9 mouse cellular contexts compared by ENCODE assay signal in genomic region chr3:105892572-105893495, GRCm38 (mm10). TPM values are rescaled to one million over a fixed set of nuclear protein-coding genes. Genes with fewer than 3 reads are reported as not detected.
DNase-seq lines count a peak whose midpoint lies in the region; ATAC-seq and TF ChIP-seq lines count a peak whose summit lies in the region.
"Had no signal": no experiment of that assay in that cellular context is flagged by ENCODE, and none has a peak within 500 bp of the region (broad histone marks: within the 10 kb centered on the region; RNA-seq: fewer than 3 reads in every experiment).

No protein-coding gene starts in this region.

- peak; percentile 90 for TF ChIP-seq EP300 in CH12.LX (IDR thresholded peaks at IDR 0.05; ENCODE audit: low read length)

- H3K4me2 ChIP-seq in CH12.LX (ENCODE audit: insufficient read depth, low read depth, poor library complexity, severe bottlenecking): peak overlapping the region; percentile 48
- H3K4me2 ChIP-seq: neural tube, embryonic 12.5 days had no signal

- TF ChIP-seq CTCF in CH12.LX (conservative IDR thresholded peaks at IDR 0.05 in 1 of 2, IDR thresholded peaks at IDR 0.05 in 1 of 2; ENCODE audit: low read depth in 2 of 2, low read length in 2 of 2): 0 out of 4 replicates have a peak, but pooled peaks of 1 of the 2 experiments have one; percentile 12

- DNase-seq in A20 (ENCODE audit: low read depth, low spot score) (peak; percentile 94), CH12.LX (ENCODE audit: extremely low read depth) (peak; percentile 94)
- DNase-seq in induced T-regulatory cell, adult 2 months (ENCODE audit: low read depth): peak; percentile 89
- DNase-seq in embryo, embryonic 11 days: no peak
- no peak for DNase-seq in urinary bladder, postnatal 14 days (ENCODE audit: low spot score)
- no peak for DNase-seq in gastrocnemius, postnatal 10 days

- in situ Hi-C loops in CH12.LX (cut with MboI; ENCODE audit: low pct_ligation_motif_present, low pct_unique_long_range_greater_than_20kb, low sequenced_read_pairs): loop anchor here (5.0 kb wide), 1 partner anchor 71 kb away; no protein-coding TSS in a partner anchor

- H3K9ac ChIP-seq in CH12.LX (ENCODE audit: insufficient read depth, low read depth): peak overlapping the region; percentile 93
- H3K9ac ChIP-seq: neural tube, embryonic 12.5 days had no signal

- peak overlapping the region; percentile 97 for H3K27ac ChIP-seq in CH12.LX (ENCODE audit: insufficient read depth, low read depth)
- H3K27ac ChIP-seq: neural tube, embryonic 12.5 days had no signal

- TF ChIP-seq POLR2A in CH12.LX (IDR thresholded peaks at IDR 0.05; ENCODE audit: low read depth, low read length): peak; percentile 50

- no peaks in the 10 kb centered on the region for H3K27me3 ChIP-seq in CH12.LX (replicated peaks)
- H3K27me3 ChIP-seq: neural tube, embryonic 12.5 days had no signal

- TF ChIP-seq RAD21 in CH12.LX (IDR thresholded peaks at IDR 0.05; ENCODE audit: low read depth, low read length): peak; percentile 9

- no peaks in the 10 kb centered on the region for H3K36me3 ChIP-seq in CH12.LX (replicated peaks in 1 of 2; ENCODE audit: control insufficient read depth in 1 of 2, insufficient read depth in 1 of 2, low read length in 1 of 2)
- H3K36me3 ChIP-seq: neural tube, embryonic 12.5 days had no signal

- dilution Hi-C loops in CH12.LX (cut with MboI; ENCODE audit: extremely low pct_ligation_motif_present, extremely low pct_unique_long_range_greater_than_20kb, low sequenced_read_pairs): no loop called here

- peak; percentile 53 for ATAC-seq in monocyte, adult 5-6 weeks (replicated peaks; ENCODE audit: insufficient number of reproducible peaks, low FRiP score, low TSS enrichment, poor library complexity, severe bottlenecking)

- no peaks in the 10 kb centered on the region for H3K79me2 ChIP-seq in CH12.LX (replicated peaks; ENCODE audit: control insufficient read depth, extremely low read depth, insufficient read depth, poor library complexity, severe bottlenecking)

- H3K4me3 ChIP-seq in CH12.LX (replicated peaks in 1 of 3; ENCODE audit: low read depth in 2 of 3, low read length in 2 of 3, poor library complexity in 1 of 3): peak overlapping the region; percentile 55 to 67 (median 60)
- H3K4me3 ChIP-seq: neural tube, embryonic 12.5 days had no signal

- peaks cover 8 to 44% of the 10 kb centered on the region in 2 experiments for H3K4me1 ChIP-seq in CH12.LX (ENCODE audit: control insufficient read depth in 1 of 2, insufficient read depth in 2 of 2)
- H3K4me1 ChIP-seq: neural tube, embryonic 12.5 days had no signal

- H3K9me3 ChIP-seq in CH12.LX (replicated peaks; ENCODE audit: low read length): peaks cover 3% of the 10 kb centered on the region
- H3K9me3 ChIP-seq: neural tube, embryonic 12.5 days had no signal

TF ChIP-seq in CH12.LX, 34 proteins besides CTCF, POLR2A, EP300 and RAD21:
- 0 out of 2 replicates have a peak, but pooled peaks have one; percentile 27 for TF ChIP-seq USF2 (conservative IDR thresholded peaks at IDR 0.05; ENCODE audit: low read depth, low read length)
- 0 out of 2 replicates have a peak, but pooled peaks have one; percentile 13 for TF ChIP-seq POLR2AphosphoS2 (IDR thresholded peaks at IDR 0.05; ENCODE audit: low read depth, low read length)
- TF ChIP-seq MEF2A (IDR thresholded peaks at IDR 0.05; ENCODE audit: borderline replicate concordance, low read depth, low read length): peak; percentile 81
- peak; percentile 69; the same call in 1 of the 2 replicates for TF ChIP-seq ZMIZ1 (IDR thresholded peaks at IDR 0.05; ENCODE audit: low read depth, low read length)
- TF ChIP-seq MAX (IDR thresholded peaks at IDR 0.05; ENCODE audit: low read length): peak; percentile 72
- TF ChIP-seq ZKSCAN1 (IDR thresholded peaks at IDR 0.05; ENCODE audit: borderline replicate concordance, low read depth, low read length): no peak
- TF ChIP-seq MAZ (IDR thresholded peaks at IDR 0.05; ENCODE audit: low read depth, low read length): peak; percentile 89
- TF ChIP-seq CHD2 (IDR thresholded peaks at IDR 0.05; ENCODE audit: low read length): peak; percentile 90
- peak; percentile 42; the same call in 1 of the 2 replicates for TF ChIP-seq JUN (IDR thresholded peaks at IDR 0.05; ENCODE audit: insufficient read depth, low read depth, low read length)
- TF ChIP-seq UBTF (IDR thresholded peaks at IDR 0.05; ENCODE audit: low read depth, low read length): no peak
- TF ChIP-seq MAFK (IDR thresholded peaks at IDR 0.05; ENCODE audit: insufficient replicate concordance, low read length): peak; percentile 69
- TF ChIP-seq ZC3H11A (IDR thresholded peaks at IDR 0.05; ENCODE audit: low read depth, low read length): no peak
- peak; percentile 87 for TF ChIP-seq MYC (IDR thresholded peaks at IDR 0.05; ENCODE audit: low read depth, low read length)
- peak; percentile 62; the same call in 1 of the 2 replicates for TF ChIP-seq TBP (conservative IDR thresholded peaks at IDR 0.05; ENCODE audit: low read depth, low read length)
- peak; percentile 29 for TF ChIP-seq SMC3 (IDR thresholded peaks at IDR 0.05; ENCODE audit: low read depth, low read length)
- TF ChIP-seq PAX5 (IDR thresholded peaks at IDR 0.05; ENCODE audit: low read length): no peak
- peak; percentile 47; the same call in 1 of the 2 replicates for TF ChIP-seq CHD1 (IDR thresholded peaks at IDR 0.05; ENCODE audit: low read depth, low read length)
- no peak; the same call in 1 of the 2 replicates for TF ChIP-seq USF1 (IDR thresholded peaks at IDR 0.05; ENCODE audit: low read depth, low read length)
- TF ChIP-seq KAT2A (IDR thresholded peaks at IDR 0.05; ENCODE audit: insufficient replicate concordance, low read length): peak; percentile 60; the same call in 1 of the 2 replicates
- no peak for TF ChIP-seq ZNF384 (IDR thresholded peaks at IDR 0.05; ENCODE audit: low read depth, low read length)
- peak; percentile 84 for TF ChIP-seq ELF1 (IDR thresholded peaks at IDR 0.05; ENCODE audit: low read depth, low read length)
- TF ChIP-seq ETS1 (conservative IDR thresholded peaks at IDR 0.05; ENCODE audit: low read depth, low read length): peak; percentile 85
- peak; percentile 65 for TF ChIP-seq HCFC1 (IDR thresholded peaks at IDR 0.05; ENCODE audit: low read depth, low read length)
- 0 out of 2 replicates have a peak, but pooled peaks have one; percentile 20 for TF ChIP-seq E2F4 (IDR thresholded peaks at IDR 0.05; ENCODE audit: insufficient replicate concordance, low read depth, low read length)
- TF ChIP-seq NRF1 (IDR thresholded peaks at IDR 0.05; ENCODE audit: low read depth, low read length): peak; percentile 44; the same call in 1 of the 2 replicates
- TF ChIP-seq JUND (conservative IDR thresholded peaks at IDR 0.05; ENCODE audit: low read depth, low read length): peak; percentile 45; the same call in 1 of the 2 replicates
- TF ChIP-seq MXI1 (IDR thresholded peaks at IDR 0.05; ENCODE audit: low read depth, low read length): peak; percentile 74; the same call in 1 of the 2 replicates
- TF ChIP-seq TCF12 (IDR thresholded peaks at IDR 0.05; ENCODE audit: low read depth, low read length): peak; percentile 96
- TF ChIP-seq IRF4 (IDR thresholded peaks at IDR 0.05; ENCODE audit: low read depth, low read length): peak; percentile 96
- no peak for TF ChIP-seq GABPA (IDR thresholded peaks at IDR 0.05; ENCODE audit: insufficient replicate concordance, low read depth, low read length)
- TF ChIP-seq BHLHE40 (IDR thresholded peaks at IDR 0.05; ENCODE audit: low read depth, low read length): peak; percentile 80
- TF ChIP-seq RCOR1 (conservative IDR thresholded peaks at IDR 0.05; ENCODE audit: low read depth, low read length): peak; percentile 60; the same call in 1 of the 2 replicates
- peak; percentile 81 for TF ChIP-seq SIN3A (IDR thresholded peaks at IDR 0.05; ENCODE audit: low read length)
- peak; percentile 66 for TF ChIP-seq NELFE (IDR thresholded peaks at IDR 0.05; ENCODE audit: low read depth, low read length)

RNA-seq across cellular contexts. Expression of gene Tmigd3, which starts 22.1 kb away (rescaled TPM):
- total RNA-seq in CH12.LX (2012; rRNA removed): 0.25 TPM in 1 of 2 replicates, not detected in the other
- not detected in 2 replicates for total RNA-seq in CH12.LX (2014; rRNA removed)
- 1.3 TPM in 1 of 2 replicates, not detected in the other for polyA plus RNA-seq in CH12.LX (2012; ENCODE audit: insufficient read length, low read depth)
- 0.39 to 3.4 TPM (median 2.0 TPM) in 3 replicates for total RNA-seq in monocyte, adult 5-6 weeks (2017)
- total RNA-seq in gastrocnemius, postnatal 10 days (2021): under 1 TPM in 1 of 2 experiments, not detected in 1; 0.36 TPM
- polyA plus RNA-seq: embryonic facial prominence, embryonic 11.5 days; neural tube, embryonic 12.5 days had no signal

RNA-seq across cellular contexts. Expression of gene Adora3, which starts 22.2 kb away (rescaled TPM):
- total RNA-seq in CH12.LX (2012; rRNA removed): 1.1 and 1.2 TPM in 2 replicates
- 0.54 and 0.73 TPM in 2 replicates for total RNA-seq in CH12.LX (2014; rRNA removed)
- polyA plus RNA-seq in CH12.LX (2012; ENCODE audit: insufficient read length, low read depth): 1.3 and 1.4 TPM in 2 replicates
- 5.1 to 7.1 TPM in 2 of 3 replicates, not detected in the other for total RNA-seq in monocyte, adult 5-6 weeks (2017)
- under 1 TPM; 0.19 to 0.29 TPM for total RNA-seq in gastrocnemius, postnatal 10 days (2021)
- polyA plus RNA-seq: embryonic facial prominence, embryonic 11.5 days; neural tube, embryonic 12.5 days had no signal

RNA-seq across cellular contexts. Expression of gene I830077J02Rik, which starts 39.6 kb away (rescaled TPM):
- total RNA-seq in CH12.LX (2012; rRNA removed): 0.84 and 1.3 TPM in 2 replicates
- 2.9 and 3.2 TPM in 2 replicates for total RNA-seq in CH12.LX (2014; rRNA removed)
- 8.3 and 10.2 TPM in 2 replicates for polyA plus RNA-seq in CH12.LX (2012; ENCODE audit: insufficient read length, low read depth)
- 39.0 to 51.7 TPM (median 50.2 TPM) in 3 replicates for total RNA-seq in monocyte, adult 5-6 weeks (2017)
- total RNA-seq in gastrocnemius, postnatal 10 days (2021): under 1 TPM; 0.35 to 0.52 TPM

Comparison
In these comparisons a context has a peak if more than half of its experiments do, and no peak if none do; other contexts are left out.
1. DNase-seq: peak in A20 (single experiment), CH12.LX (single experiment) and induced T-regulatory cell, adult 2 months (single experiment); none in embryo, embryonic 11 days (single experiment), urinary bladder, postnatal 14 days (single experiment) and gastrocnemius, postnatal 10 days (single experiment).